Mouse (Mus musculus) olfactory bulb, adult 2 months (tissue): ENCODE results near the gene Sarm1.

Source experiments
- CTCF ChIP-seq: fragments of 200-500 bp; IDR thresholded peaks from 2 replicates; pipeline ENCODE4 v1.5.1; 2012; ENCODE audit warnings: low read depth, mild to moderate bottlenecking, low read length, moderate library complexity; ENCODE audit not compliant: insufficient read depth
- POLR2A ChIP-seq: fragments of 200-500 bp; IDR thresholded peaks from 2 replicates; pipeline ENCODE4 v1.6.1; 2012; ENCODE audit warnings: mild to moderate bottlenecking, low read depth, low read length, moderate library complexity; ENCODE audit not compliant: insufficient read depth

- no peak for TF ChIP-seq CTCF
- TF ChIP-seq POLR2A, result no peak
Measured at GRCm38 (mm10) chr11:78475289-78475688, 22.3 kb downstream of the Sarm1 start.
